Mouse (Mus musculus) T-helper 2 cell (primary cell): ENCODE measurements around the gene Megf8.

Source experiments
- in situ Hi-C: fragments of 300-600 bp; cut with MboI, MseI; formaldehyde crosslinking; loops from one replicate; pipeline ENCODE4 v1.15.1; 2025; ENCODE audit warnings: high pct_unique_total_duplicates

Megf8 gene

DNA sequence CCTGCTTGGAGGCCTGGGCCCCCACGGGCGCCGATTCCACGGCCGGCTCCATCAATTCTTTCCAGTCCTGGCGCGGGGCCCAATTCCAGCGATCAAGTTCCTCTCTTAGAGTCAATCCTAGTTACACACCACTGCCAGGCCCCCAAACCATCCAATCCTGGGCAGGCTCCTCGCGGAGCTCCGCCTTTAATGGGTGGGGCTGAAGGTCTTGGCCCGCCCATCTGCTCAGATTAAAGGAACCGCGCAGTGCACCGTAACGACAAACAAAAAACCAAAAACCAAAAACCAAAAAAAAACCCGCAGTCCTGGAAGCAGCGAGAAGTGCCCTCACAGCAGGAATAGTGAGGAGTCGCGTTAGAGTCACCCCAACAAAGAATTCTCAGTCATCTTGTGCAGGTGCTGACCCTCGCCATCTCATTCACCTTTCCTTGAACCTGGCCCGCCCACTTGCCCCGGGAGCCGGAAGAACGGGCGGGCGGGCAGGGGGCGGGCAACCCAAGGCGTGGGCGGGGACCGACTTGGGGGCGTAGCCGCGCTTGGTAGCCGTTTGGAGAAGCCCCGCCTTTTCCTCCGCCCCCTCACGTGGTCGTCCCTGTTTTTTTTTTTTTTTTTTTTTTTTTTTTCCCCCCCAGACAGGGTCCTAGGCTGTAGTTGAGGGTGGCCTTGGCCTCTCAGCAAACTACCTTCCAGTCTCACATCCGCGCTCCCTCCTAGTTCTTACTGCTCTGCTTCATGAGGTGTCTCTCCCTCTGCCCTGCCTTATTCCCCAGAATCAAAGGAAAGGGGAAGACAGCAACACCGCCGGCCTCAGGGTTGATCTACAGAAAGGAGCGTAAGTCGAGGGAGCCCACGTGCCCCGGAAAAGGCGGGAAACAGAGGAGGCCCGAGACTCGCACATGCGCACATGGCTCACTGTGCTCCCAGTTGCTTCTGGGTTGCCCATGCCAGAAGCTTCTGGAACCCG is 78.9 kb downstream of the Megf8 start:
- in situ Hi-C loops, result loop anchor here (10.0 to 25.0 kb wide), 2 partner anchors 1011 to 1941 kb away; partner anchors contain the start of gene Ltbp4

DNA sequence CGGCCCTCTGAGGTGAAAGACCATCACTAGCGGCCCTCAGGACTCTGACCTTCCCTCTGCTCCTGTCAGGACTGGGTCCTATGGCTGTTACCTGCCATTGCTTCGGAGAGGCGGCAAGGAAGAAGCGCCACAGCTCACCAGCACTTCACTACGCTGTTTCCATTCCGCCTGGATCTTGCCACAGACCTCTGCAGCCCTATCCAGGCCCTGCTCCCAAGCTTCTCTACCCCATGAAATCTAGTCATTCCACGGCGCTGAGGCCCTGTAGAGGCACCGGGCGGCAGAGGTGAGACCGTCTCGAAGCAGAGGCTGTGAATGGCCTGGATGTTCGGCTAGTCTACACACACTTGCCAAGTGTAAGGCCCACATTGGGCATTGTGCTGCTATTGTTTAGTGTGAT is 79.7 kb downstream of the Megf8 start:
- in situ Hi-C loops, result loop anchor here (10.0 to 25.0 kb wide), 2 partner anchors 1012 to 1941 kb away; partner anchors contain the start of gene Ltbp4

DNA sequence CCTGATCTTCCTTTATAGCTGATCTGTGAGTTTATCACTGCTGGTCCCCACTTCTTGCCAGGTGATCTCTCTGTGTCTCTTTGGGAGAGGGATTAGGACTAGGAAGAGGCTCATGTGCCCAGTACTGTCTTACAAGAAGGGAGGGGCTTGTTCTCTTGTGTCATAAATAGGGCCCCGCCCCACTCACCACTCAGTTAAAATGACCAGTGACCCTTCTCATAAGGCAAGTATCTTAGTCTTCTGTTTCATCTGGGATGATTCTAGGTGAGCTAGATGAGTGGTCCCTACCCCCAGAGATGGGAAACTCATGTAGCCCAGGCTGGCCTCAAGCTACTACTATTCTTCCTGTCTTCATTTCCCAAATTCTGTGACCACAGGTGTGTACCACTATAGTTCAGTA is 81.6 kb downstream of the Megf8 start, which contains the start of gene Lipe:
Lipe (minus strand) TSS at position 101 of the 400 bp plus-strand sequence.
- in situ Hi-C loops, result loop anchor here (10.0 to 25.0 kb wide), 2 partner anchors 1014 to 1939 kb away; partner anchors contain the start of gene Ltbp4

DNA sequence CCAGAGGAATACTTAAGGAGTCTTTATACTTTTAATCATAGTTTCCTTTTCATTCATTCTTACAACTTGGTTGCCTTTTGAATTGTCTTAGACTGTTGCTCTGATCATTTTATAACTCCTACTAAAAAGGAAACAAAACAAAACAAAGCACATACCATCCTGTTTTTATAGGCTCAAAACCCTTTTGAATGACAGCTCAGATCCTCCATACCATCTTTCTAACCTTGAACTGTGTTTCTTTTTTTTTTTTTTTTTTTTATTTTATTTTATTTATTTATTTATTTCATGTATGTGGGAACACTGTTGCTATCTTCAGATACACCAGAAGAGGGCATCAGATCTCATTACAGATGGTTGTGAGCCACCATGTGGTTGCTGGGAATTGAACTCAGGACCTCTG is 82.1 kb downstream of the Megf8 start:
- in situ Hi-C loops, result loop anchor here (10.0 to 25.0 kb wide), 2 partner anchors 1014 to 1938 kb away; partner anchors contain the start of gene Ltbp4

DNA sequence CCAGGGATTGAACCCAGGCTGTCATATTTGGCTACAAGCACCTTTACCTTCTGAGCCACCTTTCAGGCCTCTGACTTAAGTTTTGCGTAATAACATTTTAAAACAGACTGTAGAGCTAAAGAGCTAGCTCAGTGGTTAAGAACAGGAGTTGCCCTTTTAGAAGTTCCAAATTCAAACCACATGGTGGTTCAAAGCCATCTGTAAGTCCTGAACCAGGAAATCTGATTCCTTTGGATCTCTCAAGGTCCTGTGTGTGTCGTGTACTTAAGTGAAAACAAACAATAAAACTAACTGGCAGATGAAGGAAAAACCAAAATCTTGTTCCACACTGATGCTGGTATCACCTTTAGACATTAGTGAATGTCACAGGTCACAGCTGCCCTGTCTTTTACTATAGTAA is 84.6 kb downstream of the Megf8 start:
- in situ Hi-C loops, result no loop called here

DNA sequence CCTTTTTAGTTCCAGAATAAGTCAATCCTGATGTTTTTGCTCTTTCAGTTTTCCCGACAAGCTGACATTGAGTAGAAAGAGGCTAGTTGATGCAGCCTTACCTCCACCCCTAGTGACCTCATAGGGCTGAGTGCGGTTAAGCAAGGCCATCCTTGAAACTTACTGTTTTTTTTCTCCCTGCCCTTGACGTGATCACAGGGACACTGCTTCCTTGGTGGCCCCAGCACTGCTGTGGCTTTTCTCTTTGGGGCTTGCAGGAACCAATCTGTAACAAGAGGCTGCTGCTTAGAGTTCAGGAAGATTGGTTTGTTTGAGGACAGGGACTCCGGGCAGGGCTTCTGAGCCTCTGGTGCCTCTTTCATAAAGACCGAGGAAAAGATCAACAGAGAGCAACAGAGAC is 85.0 kb downstream of the Megf8 start:
- in situ Hi-C loops, result no loop called here

DNA sequence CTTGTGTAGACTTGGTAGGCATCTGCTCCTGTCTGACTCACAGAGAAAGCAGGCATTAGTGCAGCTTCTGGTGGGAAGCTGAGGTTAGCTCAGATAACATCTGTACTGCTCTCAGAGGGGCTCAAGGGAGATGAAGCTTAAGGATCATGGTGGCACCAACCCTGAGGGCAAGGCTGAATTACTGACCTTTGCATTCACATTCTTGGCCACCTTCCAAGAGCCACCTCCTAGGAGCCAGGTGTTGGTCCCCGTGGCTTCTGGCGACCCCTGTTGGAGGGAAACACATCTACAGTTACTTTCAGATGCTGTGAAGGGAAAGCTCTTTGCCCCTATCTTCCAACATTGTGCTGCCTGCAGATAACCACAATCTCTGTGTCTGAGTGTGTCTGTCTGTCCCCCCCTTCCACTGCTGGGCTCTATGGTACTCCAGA is 85.7 kb downstream of the Megf8 start:
- in situ Hi-C loops, result no loop called here

DNA sequence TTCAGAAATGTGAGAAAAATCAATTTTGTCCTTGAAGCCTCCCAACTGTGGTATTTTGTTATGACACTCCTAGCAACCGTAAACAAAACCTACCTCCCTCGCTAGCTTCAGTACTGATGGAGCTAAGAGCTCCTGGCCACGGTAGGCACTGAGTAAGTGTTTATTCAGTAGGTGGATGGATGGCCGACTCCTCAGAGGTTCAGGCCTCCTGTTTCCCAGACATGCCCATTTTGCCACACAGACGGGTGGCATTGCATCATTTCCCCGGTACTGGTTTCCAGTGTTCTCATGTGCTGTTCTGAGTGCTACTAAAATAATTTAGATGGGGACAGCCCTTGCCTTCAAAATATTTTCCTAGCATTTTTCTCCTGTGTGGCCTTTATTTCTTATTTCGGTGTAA is 89.5 kb downstream of the Megf8 start:
- in situ Hi-C loops, result no loop called here

DNA sequence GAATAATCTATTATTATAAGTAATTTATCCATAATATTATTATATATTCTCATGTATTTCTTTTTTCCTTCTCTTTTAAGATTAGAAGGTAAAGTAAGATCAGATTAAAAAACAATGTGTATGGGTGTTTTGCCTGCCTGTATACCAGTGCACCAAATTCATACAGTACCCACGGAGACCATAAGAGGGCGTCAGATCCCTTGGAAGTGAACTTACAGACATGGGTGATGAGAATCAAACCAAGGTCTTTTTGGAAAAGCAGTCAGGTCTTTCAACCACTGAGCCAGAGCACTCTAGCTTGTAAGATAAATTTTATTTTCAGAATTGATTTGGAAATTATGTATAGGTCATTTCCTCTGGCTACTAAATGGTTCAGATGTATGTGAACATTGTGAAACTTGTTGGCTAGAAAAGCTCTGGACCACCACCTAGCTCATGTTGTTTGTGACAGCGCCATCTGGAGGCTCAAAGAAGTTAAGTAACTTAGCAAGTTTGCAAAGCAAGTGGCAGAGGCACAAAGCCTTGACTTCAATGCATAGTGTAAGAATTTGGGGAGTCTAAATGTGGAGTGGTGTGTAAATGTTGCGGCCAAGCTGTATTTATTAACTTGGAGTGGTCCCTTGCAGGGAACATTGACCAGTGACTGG is 92.3 kb downstream of the Megf8 start:
- in situ Hi-C loops, result no loop called here

DNA sequence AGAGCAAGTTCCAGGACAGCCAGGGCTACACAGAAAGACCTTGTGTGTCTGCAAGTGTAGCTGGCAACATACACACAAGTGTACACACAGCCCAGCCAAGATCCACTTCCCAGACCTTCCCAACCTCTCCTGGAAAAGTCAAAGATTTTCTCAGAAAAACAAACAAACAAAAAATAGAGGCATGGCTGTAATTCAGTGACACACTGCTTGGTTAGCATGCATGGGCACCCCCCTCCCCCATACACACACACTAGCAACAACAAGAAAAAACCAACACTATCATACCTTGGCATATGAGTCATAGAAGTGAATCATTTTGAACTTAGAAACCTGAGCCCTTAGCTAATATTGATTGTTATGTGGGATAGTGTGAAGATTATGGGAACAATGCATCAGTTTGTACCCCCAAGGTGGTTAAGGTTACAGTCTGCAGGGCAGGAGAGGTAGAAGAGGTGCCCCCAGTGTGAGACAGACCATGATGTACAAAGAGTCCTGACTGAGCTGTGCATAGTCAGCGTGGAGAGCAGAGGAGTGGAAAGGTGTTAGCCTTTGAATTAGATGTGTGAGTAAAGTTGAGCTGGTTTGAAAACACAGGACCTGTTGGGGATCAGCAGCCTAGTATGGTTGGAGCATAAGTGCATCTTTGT is 94.1 kb downstream of the Megf8 start:
- in situ Hi-C loops, result no loop called here

DNA sequence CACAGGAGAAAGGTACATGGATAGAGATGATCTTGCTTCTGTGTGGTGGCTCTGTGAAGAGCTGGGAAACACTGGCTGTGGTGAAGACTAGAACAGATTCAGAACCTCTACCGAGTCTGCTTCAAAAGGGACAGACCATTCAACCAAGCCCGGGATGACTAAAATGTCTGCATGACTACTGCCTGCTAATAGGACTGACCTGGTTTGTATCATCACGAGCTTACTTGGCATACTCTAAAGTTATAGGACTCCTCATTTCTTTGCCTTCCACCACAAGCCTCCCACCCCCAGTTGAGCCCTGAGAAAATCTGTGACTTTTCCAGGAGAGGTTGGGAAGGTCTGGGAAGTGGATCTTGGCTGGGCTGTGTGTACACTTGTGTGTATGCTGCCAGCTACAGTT is 94.9 kb downstream of the Megf8 start:
- in situ Hi-C loops, result no loop called here

DNA sequence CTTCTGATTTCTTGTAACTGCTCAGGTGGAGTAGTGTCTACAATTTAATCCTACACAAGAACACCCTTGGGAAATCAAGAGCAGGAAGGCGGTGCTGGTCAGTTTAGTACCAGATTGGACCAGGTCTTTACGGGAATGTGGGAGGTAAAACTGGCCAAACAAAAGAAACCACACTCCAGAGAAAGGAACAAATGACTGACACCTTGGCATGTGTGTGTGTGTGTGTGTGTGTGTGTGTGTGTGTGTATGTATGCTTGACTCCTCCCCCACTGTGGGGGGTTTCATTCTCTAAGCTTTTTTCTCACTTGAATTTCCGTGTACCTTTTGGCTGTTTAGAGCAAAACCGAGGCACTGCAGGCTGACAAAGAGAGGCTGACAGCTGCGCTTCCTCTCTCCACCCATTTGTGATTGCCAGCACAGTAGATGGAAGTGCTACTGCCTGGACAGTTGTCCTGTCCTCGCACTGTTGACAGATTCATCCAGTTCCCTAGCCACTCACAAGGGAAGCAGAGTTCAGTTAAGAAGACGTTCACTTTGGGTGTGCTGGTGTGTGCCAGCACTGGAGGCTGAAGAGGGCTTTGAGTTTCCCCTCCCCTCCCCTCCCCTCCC is 96.0 kb downstream of the Megf8 start, which contains the start of gene Cxcl17:
Cxcl17 (minus strand) TSS at position 54 of the 609 bp plus-strand sequence.
- in situ Hi-C loops, result no loop called here
